Mouse (Mus musculus) urinary bladder, postnatal 14 days (tissue): ENCODE measurements around the gene Bcas1.
"Not testable (repeated sequence)": the region's sequence is repeated elsewhere in the genome, so short reads cannot be mapped to it uniquely, and the experiment has no call there.

Experiments used
- DNase-seq: peaks from one replicate; pipeline ENCODE4 v3.0.0; 2021; ENCODE audit warnings: low spot score

Bcas1 gene

DNA sequence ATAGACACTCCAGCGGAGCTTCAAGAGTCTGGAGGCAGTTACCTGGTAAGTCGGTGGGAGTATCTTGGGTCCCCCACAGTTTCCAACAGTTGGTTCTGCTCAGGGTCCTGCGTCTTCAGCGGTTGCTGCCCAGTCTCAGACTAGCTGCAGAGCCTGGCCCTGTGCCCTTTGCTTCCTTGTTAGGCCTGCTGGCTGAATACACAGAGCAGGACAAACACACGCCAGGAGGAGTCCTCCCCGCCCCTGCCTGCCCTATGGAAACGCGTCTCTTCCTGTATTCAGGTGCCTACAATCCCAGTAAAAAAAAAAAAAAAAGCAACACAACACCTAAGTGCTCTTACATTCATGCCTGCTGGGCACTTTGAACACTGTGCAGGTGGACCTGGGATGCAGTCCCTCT lies at the start of gene Bcas1:
Bcas1 (minus strand) TSS at position 142 of the 400 bp plus-strand sequence.
- peak; percentile 73 for DNase-seq

DNA sequence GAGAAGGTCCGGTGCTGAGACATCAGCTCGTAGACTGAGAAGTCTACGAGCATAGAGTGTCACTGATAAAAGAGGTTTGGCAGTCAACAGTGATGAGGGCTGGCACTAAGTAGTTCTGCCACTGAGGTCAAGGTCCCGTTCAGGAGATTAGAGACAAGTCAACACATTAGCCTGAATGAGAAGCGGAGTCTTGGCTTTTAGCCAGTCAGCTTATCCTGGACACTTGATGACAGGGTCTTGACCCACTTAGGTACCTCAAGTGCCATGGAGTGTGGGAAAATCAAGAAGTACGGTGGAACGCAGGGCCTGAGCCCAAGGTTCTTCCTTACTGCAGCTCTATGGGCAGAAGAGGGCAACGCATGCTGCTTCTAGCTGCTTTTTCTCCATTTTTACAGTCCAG lies 49.0 kb upstream of the Bcas1 start:
- no peak for DNase-seq

DNA sequence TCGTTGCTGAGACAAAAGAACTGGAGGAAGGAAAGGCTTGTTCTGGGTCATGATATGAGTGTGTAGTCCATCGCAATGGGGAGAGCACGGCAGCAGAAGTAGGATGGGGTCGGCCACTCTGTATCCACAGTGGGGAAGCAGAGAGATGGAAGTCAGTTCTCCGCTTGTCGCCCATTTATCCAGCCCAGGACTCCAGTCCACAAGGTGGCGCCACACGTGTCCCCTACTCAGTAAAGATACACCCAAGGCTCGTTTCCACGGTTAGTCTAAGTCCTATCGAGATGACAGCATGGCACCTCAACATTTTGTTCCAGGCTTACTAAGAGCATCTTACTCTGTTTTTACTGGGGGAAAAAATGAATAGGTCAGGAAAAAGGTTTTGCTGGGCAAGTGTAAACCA lies 48.6 kb upstream of the Bcas1 start:
- DNase-seq, result peak; percentile 21

DNA sequence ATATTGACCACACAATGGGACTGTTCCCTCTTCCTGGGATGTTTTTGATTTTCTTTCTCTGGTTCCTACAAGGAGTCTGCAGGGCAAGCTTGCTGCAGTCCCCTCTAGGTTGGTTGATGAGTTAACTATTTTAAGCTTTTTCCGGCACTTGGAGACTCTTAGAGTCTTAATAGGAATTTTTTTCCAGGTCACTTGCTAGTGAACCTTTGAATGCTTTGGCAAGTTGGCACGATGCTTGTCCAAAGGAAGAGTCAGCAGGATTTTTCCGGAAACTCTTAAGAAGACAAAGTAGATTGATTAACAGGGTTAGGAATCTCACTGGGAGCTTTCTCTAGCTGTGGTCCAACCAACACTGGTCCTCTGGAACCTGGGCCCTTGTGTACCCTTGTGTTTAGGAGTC lies 47.5 kb upstream of the Bcas1 start:
- no peak for DNase-seq

DNA sequence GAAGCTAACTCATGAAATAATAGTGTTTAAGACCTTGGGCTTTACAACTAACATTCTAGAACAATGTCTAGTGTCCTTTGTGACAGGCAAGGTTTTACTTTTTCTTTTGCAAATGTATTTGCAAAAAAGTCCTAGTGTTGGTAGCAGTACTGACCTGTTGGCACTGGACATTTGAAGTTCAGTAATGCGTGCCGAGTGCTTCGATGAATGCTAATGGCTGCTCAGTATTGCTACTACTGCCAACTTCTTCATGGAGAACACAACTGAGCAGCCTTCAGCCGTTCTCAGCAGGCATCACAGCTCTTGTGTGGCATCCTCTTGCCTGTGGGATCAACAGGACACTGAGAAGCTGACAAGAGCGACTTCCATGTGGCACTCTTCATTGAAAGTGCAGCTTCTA lies 46.5 kb upstream of the Bcas1 start:
- DNase-seq, result no peak

DNA sequence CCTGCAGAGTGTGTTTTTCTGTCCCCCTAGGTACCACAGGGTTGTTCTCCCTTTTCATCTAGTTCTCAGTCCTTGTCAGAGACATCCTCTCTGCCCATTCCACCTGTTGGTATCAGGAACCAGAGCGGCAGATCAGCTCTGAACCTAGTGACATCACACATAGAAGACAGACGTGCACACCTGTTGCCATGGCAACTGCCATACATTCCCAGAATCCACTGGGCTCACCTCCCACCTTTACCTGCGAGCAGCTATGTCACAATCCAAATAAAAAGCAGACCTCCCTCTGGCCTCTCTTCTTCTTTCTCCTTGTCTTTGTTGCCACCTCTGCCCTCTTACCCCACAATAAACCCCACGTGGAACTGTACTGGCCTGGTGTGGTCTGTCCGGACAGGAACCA lies 42.9 kb upstream of the Bcas1 start:
- no peak for DNase-seq

DNA sequence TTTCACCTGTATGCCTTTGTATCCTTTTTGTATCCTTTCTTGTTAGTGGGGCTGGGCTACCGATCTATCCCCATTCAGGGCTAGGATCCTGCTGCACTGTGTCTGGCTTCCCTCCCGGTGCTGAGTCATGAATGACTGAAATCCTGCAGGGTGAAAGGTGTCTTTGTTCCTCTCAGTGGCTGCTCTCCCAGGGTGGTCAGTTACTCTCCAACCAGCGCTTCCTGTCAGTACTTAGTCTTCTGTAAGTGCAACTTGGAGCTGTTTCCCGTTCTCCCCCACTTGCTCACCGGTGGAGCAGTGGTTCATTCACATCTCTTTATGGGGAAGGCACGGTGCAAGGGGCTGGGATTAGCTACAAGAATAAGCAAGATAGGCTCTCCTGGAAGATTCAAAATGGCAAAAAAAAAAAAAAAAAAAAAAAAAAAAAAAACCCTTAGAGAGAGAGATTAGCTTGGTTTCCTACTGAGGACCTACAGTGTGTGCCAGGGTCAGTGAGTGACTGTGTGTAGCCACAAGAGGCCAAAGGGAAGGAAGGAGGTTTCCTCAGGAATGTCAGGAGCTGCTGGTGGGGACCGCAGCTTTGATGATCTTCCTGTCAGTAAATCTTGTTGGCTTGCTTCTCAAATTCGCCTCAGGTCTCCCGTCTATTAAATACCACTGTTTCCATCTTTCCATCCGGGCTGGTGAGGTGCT lies 42.1 kb upstream of the Bcas1 start:
- peak; percentile 66 for DNase-seq

DNA sequence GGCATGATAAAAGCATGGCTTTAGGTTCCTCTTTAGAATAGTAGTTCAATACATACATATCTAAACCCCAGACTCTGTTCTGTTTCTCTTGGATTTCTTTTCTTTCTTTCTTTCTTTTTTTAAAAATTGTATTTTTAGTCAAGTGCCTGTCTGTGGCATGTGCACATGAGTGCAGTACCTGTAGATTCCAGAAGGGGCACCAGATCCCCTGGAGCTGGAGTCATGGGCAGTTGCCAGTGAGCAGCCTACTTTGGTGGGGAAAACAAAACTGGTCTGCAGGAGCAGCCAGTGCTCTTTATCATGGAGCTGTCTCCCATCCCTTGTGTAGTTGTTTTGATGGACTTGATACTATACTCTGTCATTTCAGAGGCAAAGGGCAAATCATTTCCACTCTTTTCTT lies 40.4 kb upstream of the Bcas1 start:
- DNase-seq, result peak; percentile 17

DNA sequence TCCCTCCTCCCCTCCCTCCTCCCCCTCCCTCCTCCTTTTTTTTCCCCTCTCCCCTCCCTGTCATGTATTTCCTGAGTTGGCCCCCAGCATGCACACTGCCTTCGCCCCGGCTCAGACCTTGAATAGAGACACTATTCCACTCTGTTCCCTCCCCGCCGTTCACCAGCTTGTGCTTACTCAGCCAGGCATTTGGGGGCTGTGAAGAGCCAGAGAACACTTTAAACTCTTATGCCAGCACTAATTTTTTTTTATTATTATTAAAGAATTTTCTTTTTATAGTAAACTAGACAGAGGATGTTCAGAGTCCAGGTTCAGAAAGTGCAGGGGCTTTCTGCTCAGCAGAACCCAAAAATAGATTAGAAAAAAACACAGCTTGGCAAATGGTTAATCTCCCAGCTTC lies 37.2 kb upstream of the Bcas1 start:
- no peak for DNase-seq

DNA sequence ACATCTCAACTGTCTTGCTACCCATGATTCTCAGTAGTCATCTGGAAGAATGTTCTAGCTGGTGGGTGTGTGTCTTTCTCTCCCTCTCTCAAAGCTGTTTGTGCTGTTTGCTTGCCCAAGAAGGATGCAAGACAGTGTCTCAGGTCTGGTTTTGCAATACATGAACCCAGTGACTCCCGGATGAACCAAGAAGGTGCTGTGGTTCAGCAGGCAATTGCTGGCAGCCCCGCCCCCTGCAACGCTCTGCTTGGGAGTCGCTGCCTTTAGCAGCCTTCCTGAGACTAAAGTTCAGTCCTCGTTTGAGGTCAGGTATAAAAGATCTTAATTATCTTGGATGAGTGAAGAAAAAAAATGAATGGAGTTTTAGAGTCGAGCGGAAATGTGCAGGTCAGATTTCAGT lies 34.0 kb upstream of the Bcas1 start:
- no peak for DNase-seq

DNA sequence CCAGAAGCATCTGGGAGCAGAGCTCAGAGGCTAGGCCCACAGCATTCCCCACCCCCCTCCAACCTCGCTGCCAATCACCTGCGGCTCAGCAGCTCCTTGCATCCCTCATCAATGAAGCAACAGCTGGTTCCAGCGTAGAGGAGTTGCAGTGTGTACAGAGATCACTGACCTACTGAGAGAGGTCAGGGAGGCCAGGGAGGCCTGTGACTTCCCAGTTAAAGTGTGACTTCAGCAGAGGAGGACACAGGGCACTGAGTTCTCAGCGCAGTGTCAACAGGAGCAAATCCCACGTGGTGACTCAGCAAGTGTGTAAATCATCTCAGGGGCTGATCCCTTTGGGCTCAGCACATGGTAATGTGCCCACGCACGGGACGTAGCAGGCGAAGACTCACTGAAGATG lies 32.2 kb upstream of the Bcas1 start:
- no peak for DNase-seq

DNA sequence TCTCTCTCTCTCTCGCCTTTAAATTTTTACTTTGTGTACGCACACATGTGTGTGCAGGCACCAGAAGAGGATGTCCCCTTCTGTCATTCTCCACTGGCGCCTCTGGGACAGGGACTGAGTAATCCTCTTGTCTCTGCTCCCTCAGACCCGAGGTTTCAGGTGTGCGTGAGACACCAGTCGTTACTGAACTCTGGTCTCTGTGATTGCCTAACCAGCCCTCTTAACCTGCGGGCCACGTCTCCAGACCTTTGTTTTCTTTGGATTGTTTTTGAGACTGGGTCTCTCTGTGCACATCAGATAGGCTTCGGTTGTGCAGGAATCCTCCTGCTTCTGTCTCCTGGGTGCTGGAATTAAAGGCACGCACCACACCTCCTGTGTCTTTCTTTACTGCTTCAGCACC lies 31.5 kb upstream of the Bcas1 start:
- no peak for DNase-seq

DNA sequence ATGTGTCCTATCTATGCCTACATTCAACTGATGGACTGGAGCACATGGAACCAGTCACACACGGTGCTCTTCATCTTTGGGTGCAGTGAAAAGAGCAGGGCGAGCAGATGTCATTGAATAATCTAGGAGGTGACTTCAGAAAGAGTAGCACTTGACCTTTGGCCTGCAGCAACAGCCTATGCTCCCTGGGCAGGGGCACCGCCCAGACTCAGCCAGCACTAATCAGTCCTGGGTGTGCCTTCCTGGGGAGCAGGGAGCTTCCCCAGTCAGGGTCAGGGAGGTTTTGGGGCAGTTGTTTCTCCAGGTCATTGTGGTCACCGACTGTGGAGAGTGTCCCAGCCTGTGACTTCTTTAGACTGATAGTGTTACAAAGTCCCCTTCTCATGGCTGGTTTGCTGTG lies 26.2 kb upstream of the Bcas1 start:
- DNase-seq, result not testable (repeated sequence)

DNA sequence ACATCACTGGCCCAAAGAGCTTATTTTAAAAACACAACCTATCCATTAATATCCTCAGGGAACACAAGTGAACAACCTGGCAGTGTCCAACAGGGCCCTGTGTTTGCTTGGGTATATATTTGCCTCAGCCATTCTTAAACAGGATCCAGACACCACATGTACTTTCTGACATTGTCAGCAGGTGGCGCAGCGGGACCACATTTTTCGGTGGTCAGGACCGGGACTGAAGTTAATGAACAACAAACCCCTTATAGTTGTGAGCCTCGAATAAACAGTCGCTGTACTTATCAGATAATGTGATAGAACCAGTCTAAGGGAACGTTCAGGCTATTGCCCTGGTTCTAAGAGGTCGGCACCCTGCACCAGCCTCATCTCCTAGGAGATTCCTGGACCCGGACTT lies 23.3 kb upstream of the Bcas1 start:
- DNase-seq, result peak; percentile 75

DNA sequence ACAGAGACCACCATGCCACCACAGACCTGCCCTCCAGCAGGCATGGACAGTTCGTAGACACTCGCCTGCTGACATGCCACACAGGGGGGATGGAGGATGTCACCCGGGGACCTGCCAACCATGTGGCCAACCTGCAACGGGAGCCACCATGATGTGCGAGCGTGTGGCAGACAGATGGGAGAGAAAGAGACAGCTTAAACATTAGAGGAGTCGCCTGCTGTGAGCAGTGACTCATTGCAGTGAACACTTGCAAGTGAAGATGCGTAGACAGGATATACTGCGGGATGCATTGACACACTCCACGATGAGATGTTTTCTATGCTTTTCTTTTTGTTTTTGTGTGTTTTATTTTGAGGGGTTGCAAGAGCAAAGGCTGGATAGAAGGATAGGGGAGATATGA lies 20.0 kb upstream of the Bcas1 start:
- DNase-seq, result no peak

DNA sequence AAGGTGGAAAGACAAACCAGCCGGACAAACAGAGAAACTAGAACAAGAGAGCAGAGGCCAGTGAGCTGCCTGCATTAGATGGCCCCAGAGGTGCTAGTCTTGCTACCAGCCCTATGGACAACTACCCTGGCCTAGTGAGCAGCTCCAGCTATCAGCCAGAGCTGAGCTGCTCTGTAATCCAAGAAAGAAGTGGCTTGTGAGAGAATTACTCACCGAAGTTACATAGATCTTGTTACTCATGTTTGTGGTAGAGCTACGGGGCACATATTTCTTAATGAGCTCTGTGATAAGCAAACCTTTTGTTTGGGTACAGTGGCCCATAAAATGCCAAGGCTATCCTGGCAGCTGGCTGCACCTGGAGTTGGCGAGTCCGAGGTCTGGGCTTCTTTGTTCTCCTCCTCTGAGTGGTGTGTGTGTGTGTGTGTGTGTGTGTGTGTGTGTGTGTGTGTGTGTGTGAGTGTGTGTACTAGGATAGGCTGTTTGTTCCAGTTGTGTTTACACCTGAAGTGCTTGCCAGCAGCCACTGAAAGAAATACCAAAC lies 19.3 kb upstream of the Bcas1 start:
- no peak for DNase-seq

DNA sequence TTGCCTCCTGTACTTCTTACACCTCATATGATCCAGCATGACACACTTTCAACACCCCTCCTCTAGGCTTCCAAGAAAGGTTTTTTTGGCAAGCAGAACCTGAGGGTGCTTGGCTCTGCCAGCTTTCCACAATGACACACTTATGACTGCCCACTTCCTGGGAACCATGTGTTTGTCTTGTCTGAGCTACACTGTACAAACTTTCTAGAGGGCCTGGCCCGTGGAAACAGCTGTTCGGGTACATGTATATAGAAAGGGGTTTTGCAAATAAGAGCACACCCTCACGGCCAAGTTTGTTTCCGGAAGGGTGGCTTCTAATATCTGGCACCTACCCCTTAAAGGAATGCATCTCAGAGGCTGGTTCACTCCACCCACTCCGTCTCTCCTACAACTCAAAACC lies 18.2 kb upstream of the Bcas1 start:
- no peak for DNase-seq

DNA sequence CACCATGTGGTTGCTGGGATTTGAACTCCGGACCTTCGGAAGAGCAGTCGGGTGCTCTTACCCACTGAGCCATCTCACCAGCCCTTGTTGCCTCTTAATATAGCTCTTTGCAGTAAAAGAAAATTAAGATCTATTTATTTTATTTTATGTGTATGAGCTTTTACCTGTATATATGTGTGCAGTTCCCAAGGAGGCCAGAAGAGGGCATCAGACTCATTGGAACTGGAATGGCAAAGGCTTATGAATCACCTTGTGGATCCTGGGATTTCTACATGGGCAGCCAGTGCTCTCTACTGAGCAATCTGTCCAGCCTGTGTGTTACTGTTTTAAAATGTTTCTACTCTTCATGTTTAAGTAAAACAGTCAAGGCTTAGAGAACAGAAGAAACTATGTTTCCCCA lies 14.9 kb upstream of the Bcas1 start:
- peak; percentile 29 for DNase-seq

DNA sequence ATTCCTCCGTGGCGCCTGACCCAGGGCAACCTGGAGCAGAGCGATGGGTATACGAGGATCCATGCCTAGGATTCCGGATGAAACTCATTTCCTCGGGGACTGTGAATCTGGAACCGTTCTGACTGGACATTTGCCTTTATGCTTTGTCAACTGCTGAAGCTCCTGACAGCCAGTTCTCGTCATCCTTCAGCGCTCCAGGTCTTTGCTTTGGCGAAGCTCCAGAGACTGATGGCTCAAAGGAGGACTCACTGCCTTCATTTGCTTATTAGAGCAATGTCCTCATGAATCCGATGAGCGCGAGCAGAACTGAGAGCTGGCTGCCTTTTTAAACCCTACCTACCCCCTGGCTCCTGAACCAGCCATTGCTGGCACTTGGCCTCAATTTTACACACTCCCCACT lies 11.1 kb upstream of the Bcas1 start:
- DNase-seq, result no peak

DNA sequence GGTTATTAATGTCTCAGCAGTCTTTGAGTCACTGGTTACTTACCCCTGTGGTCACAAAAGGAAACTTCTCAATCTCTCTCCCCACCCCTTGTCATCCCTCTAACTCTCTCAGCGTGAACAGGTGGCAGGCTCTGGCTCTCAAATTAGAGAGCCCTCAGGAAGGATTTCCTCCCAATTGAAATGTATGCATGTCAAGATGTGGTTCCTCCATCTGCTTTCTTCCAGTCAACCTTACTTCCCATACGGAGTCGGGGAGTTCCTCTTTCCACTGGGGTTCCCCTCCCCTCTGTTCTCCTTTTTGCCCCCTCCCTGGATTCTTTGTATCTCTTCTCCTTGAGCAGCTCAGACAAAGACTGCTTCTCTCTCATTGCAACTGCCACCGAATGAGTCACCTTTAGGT lies 8.6 kb upstream of the Bcas1 start:
- DNase-seq, result no peak

DNA sequence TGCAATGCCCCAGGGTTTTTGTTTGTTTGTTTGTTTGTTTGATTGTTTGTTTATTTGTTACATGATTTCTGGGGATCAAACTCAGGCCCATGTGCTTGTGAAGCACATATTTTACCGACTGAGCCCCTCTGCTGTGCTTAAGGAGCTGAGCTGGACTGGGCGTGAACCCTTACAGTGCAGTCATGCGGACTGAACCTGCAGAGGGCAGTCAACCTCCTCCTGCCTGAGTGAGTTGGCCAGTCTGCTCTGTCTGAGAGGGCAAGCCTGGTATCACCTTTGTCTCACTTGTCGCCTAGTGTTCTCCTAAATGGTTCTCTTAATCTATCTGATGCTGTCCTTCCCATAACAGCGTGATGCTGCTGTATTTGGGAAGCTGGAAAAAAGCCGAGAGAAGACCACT lies 4.5 kb upstream of the Bcas1 start:
- DNase-seq, result no peak

DNA sequence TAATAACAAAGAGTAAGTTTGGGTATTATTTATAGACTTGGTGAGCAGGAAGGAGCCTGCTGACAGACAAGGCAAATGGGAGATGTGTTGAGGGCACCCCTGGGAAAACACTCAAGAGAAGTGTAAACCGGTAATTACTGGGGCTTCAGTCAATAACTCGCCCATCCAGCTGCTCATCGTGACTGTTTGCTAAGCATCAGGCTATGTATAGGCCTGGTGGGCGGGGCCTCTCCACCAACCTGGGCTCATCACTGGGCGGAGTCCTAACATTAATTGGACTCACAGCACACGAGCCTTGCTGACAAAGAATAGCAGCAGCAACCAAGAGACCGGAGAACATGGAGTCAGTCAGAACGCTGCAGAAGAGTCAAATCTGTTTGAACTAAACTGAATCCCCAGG lies 1.3 kb upstream of the Bcas1 start:
- no peak for DNase-seq

DNA sequence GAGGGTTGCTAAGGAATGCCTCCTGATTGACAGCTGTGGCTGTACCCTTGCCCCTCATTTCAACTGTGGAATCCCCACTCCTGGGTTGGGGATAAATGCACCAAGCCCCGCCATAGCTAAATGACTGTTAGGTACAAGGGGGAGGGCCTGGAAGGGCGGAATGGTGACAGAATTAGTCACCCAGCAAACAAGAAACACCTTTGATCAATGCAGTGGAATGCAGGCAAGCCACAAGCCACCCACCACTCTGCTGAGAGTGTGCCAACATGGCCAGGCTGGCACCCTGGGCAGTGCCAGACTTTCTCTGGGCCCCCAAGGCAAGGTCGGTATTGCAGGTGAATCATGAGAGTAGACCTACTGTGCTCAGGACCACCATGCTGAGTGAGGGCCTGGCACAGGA lies 3.5 kb downstream of the Bcas1 start:
- DNase-seq, result peak; percentile 51

DNA sequence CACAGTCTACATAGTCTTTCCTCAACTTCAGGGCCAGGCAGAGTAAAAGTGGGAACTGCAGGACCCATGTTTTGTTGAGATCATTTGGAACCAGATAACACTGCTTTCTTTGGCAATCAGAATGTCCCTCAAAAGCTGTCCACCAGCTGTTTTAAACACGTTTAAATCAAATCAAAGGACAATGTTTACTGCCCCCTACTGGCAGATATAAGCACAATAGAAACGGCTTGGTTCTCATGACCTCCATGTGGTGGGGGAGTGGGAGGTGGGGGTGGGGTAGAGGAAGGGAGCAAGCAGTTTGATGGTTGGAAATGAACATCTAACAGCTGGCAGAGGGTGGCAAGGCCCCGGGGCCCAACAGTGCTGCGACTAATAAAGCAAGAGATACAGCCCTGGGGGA lies 5.7 kb downstream of the Bcas1 start:
- no peak for DNase-seq
